Mouse (Mus musculus) kidney, postnatal 10 days (tissue): ENCODE data around the gene Il9r.

ENCODE experiments used
- DNase-seq: peaks from one replicate; pipeline ENCODE4 v3.0.0; 2021; ENCODE audit warnings: mixed read lengths

Il9r gene

DNA sequence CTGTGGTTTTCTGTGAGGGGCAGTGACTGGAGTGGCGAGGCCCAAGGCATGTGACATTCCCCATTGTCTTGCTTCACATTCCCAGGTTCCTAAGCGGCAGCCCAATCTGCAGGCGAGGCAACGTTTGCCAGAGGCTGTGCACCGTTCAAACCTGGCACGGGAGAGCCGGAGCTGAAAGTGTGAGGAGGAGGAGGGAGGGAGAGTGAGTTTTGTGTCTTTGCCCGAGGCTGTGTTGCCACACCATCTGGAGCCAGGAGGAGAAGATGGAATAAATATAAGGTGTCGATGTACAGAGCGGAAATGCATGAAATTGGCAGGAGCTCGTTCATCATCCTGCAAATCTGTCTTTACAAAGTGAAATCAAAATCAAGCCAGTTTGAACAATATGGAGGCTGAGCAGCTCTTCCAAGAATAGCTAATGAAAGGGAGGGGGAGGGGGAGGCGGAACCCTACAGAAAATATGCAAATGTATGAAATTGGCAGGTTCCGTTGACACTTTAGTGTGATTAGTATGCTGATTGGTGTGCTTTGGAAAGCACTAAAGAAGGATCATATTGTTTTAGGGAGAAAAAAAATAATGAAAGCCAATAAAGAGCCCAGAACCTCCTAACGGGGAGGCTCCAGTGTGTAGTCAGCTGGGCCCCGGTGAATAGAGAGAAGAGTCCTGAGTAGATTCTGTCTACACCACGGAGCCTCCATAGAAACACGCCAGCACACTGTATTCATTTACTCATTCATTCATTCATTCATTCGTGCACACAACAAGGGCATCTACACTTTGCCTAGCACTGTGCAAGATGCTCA, 42.1 kb downstream of the Il9r start:
- no peak for DNase-seq

- DNase-seq: no peak
Observed at GRCm38 (mm10) chr11:32156854-32157630, 43.0 kb downstream of the Il9r start.

- DNase-seq: no peak
Observed at GRCm38 (mm10) chr11:32153216-32153615, 46.9 kb downstream of the Il9r start.

DNA sequence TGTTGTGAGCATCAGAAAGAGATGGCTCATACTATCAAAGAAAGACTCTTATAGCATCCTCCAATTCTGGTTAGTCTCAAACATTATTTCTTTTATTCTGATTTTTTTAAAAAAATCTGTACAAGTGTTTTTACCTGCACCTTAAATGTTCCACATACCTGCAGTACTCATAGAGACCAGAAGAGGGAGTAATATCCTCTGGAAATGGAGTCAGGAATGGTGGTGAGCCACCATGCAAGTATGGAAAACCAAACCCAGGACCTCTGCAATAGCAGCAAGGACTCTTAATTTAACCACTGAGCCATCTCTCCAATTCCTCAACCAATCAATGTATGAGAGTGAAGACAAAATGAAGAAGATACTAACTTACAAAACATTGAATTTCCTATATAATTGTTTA, 47.3 kb downstream of the Il9r start:
- DNase-seq: no peak

DNA sequence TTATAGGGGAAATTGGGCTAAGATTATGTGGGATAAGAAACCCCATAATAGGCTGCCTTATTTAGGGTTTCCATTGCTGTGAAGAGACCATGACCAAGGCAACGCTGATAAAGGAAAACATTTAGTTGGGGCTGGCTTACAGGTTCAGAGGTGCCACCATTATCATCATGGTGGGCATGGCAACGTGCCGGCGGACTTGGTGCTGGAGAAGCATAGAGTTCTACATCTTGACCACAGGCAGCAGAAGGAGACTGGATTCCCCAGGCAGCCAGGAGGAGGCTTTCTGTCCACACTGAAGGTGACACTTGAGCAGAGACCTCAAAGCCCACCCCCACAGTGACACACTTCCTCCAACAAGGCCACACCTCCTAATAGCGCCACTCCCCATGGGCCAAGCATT, 48.8 kb downstream of the Il9r start:
- no peak for DNase-seq

DNA sequence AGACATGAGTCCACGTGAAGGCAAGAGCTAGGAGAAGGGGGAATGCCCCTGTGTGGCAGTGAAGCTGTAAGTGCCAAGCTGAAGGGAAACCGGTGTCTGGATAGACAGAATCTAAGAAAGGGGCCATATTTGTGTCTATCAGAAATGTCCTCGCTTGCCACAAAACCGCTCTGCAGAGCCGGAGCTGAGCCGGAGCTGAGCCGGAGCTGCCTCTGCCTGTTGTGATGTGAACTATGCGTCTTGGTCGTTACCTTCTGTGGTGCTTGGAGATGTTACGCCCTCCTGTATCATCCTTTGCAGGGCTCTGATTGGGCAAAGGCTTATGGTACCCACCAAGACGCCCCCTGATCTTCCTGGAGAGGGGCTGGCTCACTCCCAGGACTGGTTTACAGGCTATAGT, 50.5 kb downstream of the Il9r start:
- no peak for DNase-seq

DNA sequence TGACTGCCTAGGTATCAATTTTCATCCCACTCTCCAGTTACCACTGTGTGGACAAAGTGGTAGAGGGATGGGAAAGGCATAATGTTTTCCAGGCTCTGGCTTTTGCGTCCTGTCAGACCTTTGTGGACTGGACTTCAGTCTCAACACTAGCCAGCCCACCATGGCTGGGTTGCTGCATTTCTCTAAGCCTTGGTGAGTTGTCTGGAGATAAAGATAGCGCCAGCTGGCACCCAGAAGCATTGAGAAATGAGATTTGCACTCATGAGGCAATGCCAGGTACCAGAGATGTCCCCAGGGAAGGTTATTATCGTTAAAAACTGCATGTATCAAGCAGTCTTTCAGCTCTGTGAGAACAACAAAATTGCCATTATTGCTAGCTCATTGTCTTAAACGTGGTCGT, 57.3 kb downstream of the Il9r start:
- no peak for DNase-seq

GRCm38 (mm10) chr11:32141627-32142586, 58.2 kb downstream of the Il9r start:
- DNase-seq: no peak

DNA sequence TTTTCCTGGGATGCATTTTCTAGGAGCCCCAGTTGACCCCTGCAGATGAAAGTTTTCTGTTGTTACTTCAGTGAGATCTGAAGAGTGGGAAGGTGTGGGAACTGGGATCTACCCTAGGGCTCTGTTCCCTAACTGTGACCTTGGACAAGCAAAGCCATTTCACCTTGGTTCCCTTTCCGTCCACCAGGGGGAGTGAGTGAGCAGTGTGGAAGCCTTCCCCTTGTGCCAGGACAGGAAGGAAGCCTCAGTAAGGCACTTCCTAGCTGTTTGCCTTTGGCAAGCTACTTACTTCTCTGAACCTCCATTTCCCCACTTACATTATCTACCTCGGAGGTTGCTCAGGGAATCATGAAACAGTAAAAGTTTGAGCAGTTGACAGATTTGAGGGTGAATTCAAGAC, 59.0 kb downstream of the Il9r start:
- peak; percentile 81 for DNase-seq

GRCm38 (mm10) chr11:32139528-32139961, 60.5 kb downstream of the Il9r start:
- DNase-seq: no peak

GRCm38 (mm10) chr11:32138614-32138964, 61.5 kb downstream of the Il9r start:
- peak; percentile 49 for DNase-seq

- DNase-seq: peak; percentile 66
Observed at GRCm38 (mm10) chr11:32137719-32138613, 62.1 kb downstream of the Il9r start.
